Mouse (Mus musculus): Measurements from ENCODE around the gene Zfp758.

DNA sequence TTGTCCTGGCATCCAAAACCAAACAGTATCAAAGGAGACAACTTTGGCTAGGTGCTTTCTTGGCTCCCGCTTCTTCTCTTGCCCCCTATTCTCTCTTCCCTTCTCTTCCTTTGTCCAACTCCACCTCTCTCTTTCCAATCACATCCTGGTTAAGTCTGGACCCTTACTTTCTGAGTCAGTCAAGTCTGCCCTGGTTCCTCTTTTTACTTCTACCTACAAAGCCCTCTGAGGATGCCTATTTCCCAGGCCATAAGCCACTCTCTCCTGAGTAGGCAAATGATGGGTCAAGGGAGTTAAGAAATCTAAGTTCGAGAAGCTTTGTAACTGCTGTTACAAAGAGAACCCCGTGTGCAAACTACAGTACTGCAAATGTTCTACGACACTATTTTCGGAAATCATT lies 681 bp upstream of the Zfp758 start:
- TF ChIP-seq POLR2A (IDR thresholded peaks at IDR 0.05; ENCODE audit: low read depth, low read length) (no peak), CTCF (IDR thresholded peaks at IDR 0.05; ENCODE audit: extremely low read depth, insufficient read depth, insufficient read length, insufficient replicate concordance) (no peak)
